Mouse (Mus musculus) liver, embryonic 14.5 days (tissue): ENCODE measurements around the gene Tmem135.

Experiments used
- CTCF ChIP-seq: IDR thresholded peaks from 2 replicates; pipeline ENCODE4 v1.5.1; 2016; ENCODE audit warnings: antibody characterized with exemption, low read depth, control low read depth
- EP300 ChIP-seq: IDR thresholded peaks from 2 replicates; pipeline ENCODE4 v1.6.1; 2016; ENCODE audit warnings: antibody characterized with exemption, low read depth

DNA sequence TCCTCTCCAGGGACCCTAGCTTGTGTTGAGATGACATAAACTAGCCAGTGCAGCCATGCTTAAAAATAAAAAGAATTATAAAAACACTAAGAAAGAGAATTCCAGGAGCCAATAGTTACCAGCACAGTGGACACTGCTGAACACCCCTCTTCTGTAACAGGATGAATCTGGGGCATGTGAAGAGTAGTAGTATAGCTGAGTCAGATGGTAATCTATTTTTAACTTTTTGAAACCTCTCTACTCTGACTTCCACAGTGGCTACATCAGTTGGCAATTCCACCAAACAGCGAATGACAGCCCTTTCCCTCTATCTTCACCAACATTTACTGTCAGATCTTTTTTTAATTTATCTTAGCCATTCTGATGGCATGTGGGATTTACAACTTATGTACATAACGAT, 187.9 kb downstream of the Tmem135 start:
- TF ChIP-seq CTCF = no peak
- no peak for TF ChIP-seq EP300
